Mouse (Mus musculus): ENCODE results near the gene Galc.

Gene Galc

DNA sequence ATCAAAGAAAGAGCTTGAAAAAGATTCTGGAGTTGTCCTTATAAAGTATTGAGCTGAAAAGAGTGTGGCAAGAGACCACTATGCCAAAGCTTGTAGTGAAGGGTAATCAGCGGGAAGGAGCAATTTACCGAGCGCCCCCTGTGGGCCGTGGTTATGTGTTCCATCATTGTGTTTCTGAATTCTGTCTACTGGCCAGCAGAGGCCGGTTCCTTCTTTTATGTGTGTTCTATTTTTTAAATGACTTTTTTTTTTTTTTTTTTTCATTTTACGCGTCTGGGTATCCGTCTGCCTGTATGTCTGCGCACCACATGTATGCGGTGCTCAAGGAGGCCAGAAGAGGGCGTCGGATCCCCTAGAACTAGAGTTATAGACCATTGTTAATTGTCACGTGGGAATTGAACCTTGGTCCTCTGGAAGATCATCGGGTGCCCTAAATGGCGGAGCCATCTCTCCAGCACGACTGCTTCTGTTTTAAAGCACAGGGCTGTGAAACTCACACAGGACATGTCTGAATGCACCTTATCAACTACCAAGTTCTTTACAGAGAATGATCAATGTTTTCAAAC, 78.9 kb downstream of the Galc start:
- no peak for DNase-seq (ENCODE audit: low spot score)

DNA sequence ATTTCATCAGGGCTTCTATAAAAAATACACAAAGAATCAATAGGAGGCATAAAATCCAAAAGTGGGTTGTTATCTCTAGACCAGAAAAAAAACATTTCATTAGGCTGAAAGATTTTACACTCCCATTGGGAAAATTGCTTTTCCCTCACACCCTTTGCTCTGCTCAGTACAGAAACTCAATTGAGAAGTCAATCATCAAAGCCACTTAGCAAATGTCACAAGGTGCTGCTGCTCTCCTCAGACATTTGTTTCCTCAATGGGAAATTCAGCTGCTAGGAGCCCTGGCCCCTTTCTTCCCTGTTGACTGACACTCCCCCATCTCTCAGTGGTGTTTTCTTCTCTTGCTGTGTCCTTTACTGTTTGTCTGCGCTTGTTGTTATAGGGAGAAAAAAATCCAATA, 79.8 kb downstream of the Galc start:
- DNase-seq (ENCODE audit: low spot score), result no peak

DNA sequence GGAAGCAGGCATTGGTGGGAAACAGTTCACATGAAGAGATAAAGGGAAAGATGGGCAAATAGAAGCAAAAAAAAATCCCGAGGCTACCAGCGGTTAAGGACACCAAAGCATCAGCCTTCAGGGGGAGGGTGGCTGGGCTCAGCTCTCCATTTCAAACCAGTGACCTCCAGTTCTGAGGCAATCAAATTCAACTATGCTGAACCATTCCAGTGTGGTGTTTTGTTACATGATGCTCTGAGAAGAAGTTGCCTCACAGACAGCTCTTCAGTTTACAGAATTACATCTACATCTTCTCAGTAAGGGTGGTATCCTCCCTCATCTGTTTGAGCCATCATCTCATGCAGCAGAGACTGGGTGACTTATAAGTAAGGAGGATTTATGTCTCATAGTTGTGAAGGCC, 82.6 kb downstream of the Galc start:
- DNase-seq (ENCODE audit: low spot score), result no peak

DNA sequence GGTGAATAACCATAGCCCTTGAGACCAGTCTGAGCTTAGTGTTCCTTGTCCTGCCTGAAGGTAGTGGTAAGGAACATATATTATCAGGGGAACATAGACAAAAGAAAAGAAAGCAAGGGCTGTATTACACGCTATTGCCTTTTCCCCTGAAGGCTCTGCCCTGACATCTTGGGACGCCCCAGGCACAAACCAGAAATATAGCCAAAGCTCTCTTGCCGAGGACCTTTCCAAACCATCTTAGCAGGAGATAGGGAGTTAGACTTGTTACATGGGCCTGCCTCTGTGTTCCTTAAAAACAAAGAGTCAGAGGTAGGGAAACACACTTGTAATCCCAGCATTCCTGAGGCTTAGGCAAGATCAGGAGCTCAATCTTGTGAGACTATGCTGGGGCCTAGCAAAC, 97.4 kb downstream of the Galc start:
- no peak for DNase-seq (ENCODE audit: low spot score)

DNA sequence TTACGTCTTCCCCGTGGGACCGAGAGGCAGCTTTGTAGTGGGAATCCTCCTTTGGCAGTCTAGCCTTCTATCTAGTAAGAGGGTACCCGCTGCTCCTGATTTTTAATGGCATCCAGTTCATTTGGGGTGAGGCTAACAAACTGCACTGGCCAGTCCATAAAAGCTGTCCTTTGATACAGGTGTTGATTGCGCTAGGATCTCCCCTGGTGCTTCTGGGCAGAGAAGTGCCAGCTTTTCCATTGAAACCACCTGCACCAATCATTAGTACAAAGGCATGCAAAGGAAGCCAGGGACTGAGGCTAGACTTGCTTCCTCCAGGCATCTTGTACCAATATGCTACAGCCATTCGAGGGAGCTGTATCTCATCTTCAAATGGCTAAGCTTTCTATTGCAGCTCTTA, 98.4 kb downstream of the Galc start:
- DNase-seq (ENCODE audit: low spot score), result no peak
